Mouse (Mus musculus) forebrain, postnatal 0 days (tissue): Measurements from ENCODE around the gene Rab11fip2. TPM values are rescaled to one million over a fixed set of nuclear protein-coding genes. Genes with fewer than 3 reads are reported as not detected.

Experiments used
- ATAC-seq: fragments of 200-750 bp; cut with Nextera tagmentation; 2 replicates; pipeline ENCODE4 v1.8.0; 2017; ENCODE audit warnings: mild to moderate bottlenecking, moderate library complexity
- DNase-seq: peaks from one replicate; pipeline ENCODE4 v3.0.0-alpha.2; 2015
- H3K27ac ChIP-seq: fragments of 300-500 bp; sonication (generic); 2 replicates; pipeline ENCODE4 v1.5.1; 2014; ENCODE audit warnings: low read depth, mild to moderate bottlenecking, antibody characterized with exemption, low read length, moderate library complexity, mixed read lengths
- H3K27me3 ChIP-seq: fragments of 300-500 bp; sonication (generic); 2 replicates; pipeline ENCODE4 v1.6.1; 2014; ENCODE audit warnings: mild to moderate bottlenecking, low read length, mixed read lengths; ENCODE audit not compliant: insufficient read depth
- H3K36me3 ChIP-seq: fragments of 300-500 bp; sonication (generic); 2 replicates; pipeline ENCODE4 v1.6.1; 2014; ENCODE audit warnings: mild to moderate bottlenecking, moderate library complexity; ENCODE audit not compliant: insufficient read depth
- H3K4me1 ChIP-seq: fragments of 300-500 bp; sonication (generic); 2 replicates; pipeline ENCODE4 v1.6.1; 2014; ENCODE audit warnings: antibody characterized with exemption; ENCODE audit not compliant: insufficient read depth
- H3K4me2 ChIP-seq: fragments of 300-500 bp; sonication (generic); 2 replicates; pipeline ENCODE4 v1.6.1; 2014; ENCODE audit warnings: low read depth, mild to moderate bottlenecking, moderate library complexity
- H3K4me3 ChIP-seq: fragments of 300-500 bp; sonication (generic); 2 replicates; pipeline ENCODE4 v1.5.1; 2014; ENCODE audit warnings: low read depth, low read length, mixed read lengths
- H3K9ac ChIP-seq: fragments of 300-500 bp; sonication (generic); 2 replicates; pipeline ENCODE4 v1.6.1; 2014; ENCODE audit warnings: mild to moderate bottlenecking
- H3K9me3 ChIP-seq: fragments of 300-500 bp; sonication (generic); 2 replicates; pipeline ENCODE4 v1.6.1; 2016; ENCODE audit warnings: low read length
- CTCF ChIP-seq: sonication (generic); IDR thresholded peaks from 2 replicates; pipeline ENCODE4 v1.5.1; 2016; ENCODE audit warnings: antibody characterized with exemption, control low read depth, low read depth
- WGBS: fragments of 180-500 bp; shearing (Covaris S2); extraction: QIAGEN DNeasy Blood & Tissue Kit; methylation state at CpG from one replicate; pipeline ENCODE4 v1.1.7; 2014; 5-methylcytosine and 5-hydroxymethylcytosine counted together
- polyA plus RNA-seq: library from polyadenylated mRNA; unstranded; fragments of >200 nt; fragmentation: Nextera tagmentation; extraction: Ambion mirVana; gene quantifications from 2 replicates; pipeline ENCODE4 v1.2.1, GENCODE M21; 2015
- total RNA-seq: library from RNA; depleted of rRNA; stranded (reverse); fragments of >200 nt; gene quantifications from 2 replicates; pipeline ENCODE4 v1.2.3, GENCODE M21; 2014

Rab11fip2 gene
- total and polyA plus RNA-seq, 2 experiments from 2014 or later = 12.2 to 59.6 TPM

DNA sequence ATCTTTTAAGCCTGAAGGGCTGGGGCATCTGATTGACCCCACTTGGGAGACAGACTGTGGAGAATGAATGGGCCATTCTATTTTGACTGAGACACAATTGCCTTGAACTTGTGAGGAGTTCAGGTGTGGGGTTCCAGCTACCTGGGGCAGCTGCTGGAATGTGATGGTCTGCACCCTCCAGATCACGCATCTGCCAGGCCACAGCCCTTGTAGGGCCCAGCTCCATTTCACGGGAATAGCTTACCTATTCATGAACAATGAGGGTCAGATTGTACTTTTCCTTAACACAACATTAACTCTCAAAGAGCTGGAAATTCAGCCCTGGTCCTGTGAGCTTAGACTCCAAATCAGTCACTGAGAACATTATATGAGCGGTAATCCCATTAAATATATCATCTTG is 82.7 kb downstream of the Rab11fip2 start:
- DNase-seq = no peak
- TF ChIP-seq CTCF = no peak

DNA sequence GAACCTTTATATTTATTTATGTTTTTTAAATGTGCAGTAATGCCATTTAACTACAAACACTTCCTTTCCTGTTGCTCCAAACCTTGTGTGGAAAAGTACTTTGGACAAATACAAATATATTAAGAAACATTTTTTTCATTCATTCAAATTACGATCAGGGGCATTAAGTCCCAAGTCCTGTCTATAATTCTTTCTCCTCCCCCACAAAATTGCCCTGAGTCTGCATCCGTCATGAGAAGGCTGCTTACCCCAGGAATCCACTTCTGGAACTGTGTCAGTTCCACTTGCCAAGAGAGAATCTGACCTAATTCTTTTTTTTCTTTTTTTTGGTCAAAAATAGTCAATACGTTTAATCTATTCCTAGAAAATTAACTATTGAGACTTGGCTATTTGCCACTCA is 90.4 kb downstream of the Rab11fip2 start:
- no peaks in the 10 kb centered on the region for H3K9me3 ChIP-seq
- H3K36me3 ChIP-seq = no peaks in the 10 kb centered on the region
- WGBS = 21% methylated on average over 3 of the region's 3 CpGs
- DNase-seq = no peak
- H3K4me1 ChIP-seq = no peaks in the 10 kb centered on the region
- H3K27ac ChIP-seq = no peak overlapping the region
- H3K9ac ChIP-seq = no peak overlapping the region
- no peak overlapping the region for H3K4me2 ChIP-seq
- no peak for ATAC-seq
- H3K27me3 ChIP-seq = no peaks in the 10 kb centered on the region
- TF ChIP-seq CTCF = no peak
- H3K4me3 ChIP-seq = no peak overlapping the region

More for the DNA sequence above, 82.7 kb downstream of the Rab11fip2 start:
- Histone ChIP-seq H3K36me3 (no peaks in the 10 kb centered on the region), H3K4me3 (no peak overlapping the region), H3K27ac (no peak overlapping the region), H3K4me1 (no peaks in the 10 kb centered on the region), H3K9me3 (no peaks in the 10 kb centered on the region), H3K9ac (no peak overlapping the region), H3K27me3 (peaks cover 5% of the 10 kb centered on the region), H3K4me2 (no peak overlapping the region)
- WGBS = 73% methylated on average over 3 of the region's 3 CpGs
- no peak for ATAC-seq
